Mouse (Mus musculus): ENCODE measurements around the gene Klf13. TPM values are rescaled to one million over a fixed set of nuclear protein-coding genes. Genes with fewer than 3 reads are reported as not detected.

The Klf13 gene
- polyA plus RNA-seq, 1 experiment from 2014 or later = 30.1 TPM

DNA sequence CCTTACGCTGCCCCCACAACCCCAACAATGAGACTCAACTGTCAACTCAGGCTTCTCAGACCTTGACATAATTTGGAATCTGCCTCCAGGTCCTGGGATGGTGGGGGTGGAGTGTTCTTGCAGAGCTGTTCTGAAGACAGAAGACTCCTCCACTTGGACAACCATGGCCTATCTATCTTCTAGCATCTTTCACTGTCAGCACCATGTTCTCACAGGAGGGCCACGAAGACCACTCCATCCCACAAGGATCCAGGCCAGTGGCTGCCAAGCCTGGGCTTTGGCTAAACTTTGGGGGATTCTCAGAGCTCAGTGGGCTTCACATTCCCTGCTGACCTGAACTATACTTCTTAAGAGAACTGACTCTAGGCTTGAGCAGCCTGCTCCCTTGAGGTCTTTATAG, 23.8 kb downstream of the Klf13 start:
- no peak for ATAC-seq (ENCODE audit: low read depth)
- H3K4me3 ChIP-seq (ENCODE audit: low read depth, low read length) = no peak overlapping the region
- DNase-seq (ENCODE audit: low spot score) = no peak
- no peaks in the 10 kb centered on the region for H3K27me3 ChIP-seq (replicated peaks; ENCODE audit: control insufficient read depth, insufficient read depth, low read length)
- H3K4me2 ChIP-seq (ENCODE audit: low read depth, low read length) = no peak overlapping the region
- no peaks in the 10 kb centered on the region for H3K36me3 ChIP-seq (ENCODE audit: control insufficient read depth, insufficient read depth, low read length)
- H3K9ac ChIP-seq (ENCODE audit: low read depth, low read length) = no peak overlapping the region
- H3K9me3 ChIP-seq (ENCODE audit: control insufficient read depth, low read length) = no peaks in the 10 kb centered on the region
- H3K4me1 ChIP-seq (ENCODE audit: control insufficient read depth, insufficient read depth, low read length) = peaks cover 15% of the 10 kb centered on the region
- H3K27ac ChIP-seq (replicated peaks; ENCODE audit: low read depth, low read length) = no peak overlapping the region
- 87% methylated on average over 2 of the region's 2 CpGs for WGBS

DNA sequence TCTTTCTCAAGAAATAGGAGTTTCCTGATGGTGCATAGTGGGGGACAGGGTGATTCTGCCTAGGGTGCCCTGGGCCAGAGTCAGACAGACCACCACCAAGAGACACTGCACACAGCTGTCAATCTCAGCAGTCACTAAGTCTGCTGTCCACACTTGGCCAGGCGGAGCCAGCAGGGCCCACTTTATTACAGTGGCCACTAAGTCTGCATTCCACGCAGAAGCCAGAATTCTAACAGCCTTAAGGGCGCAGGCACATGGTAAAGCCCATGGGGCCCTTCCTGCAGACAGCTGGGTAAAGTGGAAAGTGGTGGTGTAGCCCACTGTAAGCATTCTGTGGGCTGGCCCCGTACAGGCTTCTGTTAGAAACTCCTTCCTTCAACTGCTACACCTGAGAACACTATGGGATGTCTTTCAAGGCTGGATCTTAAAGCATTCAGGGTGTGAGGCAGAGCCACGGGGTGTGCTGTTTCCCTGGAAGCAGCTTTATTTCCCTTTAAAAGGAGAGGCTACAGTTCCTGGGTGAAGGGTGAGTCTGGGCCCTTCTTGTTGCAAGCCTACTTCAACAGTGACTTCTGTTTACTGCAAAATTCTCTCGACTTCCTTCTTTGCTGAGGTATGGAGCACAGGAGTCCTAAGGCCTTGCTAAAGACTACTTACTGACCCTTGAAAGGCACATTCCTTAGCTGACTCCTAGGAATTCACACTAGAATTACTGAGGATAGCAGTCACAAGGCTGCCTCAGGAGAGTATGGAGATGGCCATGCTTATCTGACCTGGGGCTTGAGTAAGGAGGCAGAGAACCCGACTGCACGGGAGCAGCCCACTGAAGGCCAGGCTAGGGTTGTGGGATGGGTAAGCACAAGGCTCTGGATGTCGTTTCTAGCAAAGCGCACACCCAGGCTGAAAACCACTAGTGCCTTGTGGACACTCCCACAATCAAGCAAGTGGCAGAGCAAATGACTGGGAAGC, 24.7 kb downstream of the Klf13 start:
- H3K4me2 ChIP-seq (ENCODE audit: low read depth, low read length) = no peak overlapping the region
- 46% methylated on average over 10 of the region's 10 CpGs for WGBS
- no peaks in the 10 kb centered on the region for H3K27me3 ChIP-seq (replicated peaks; ENCODE audit: control insufficient read depth, insufficient read depth, low read length)
- no peak overlapping the region for H3K9ac ChIP-seq (ENCODE audit: low read depth, low read length)
- H3K27ac ChIP-seq (replicated peaks; ENCODE audit: low read depth, low read length) = no peak overlapping the region
- DNase-seq (ENCODE audit: low spot score) (no peak), ATAC-seq (ENCODE audit: low read depth) (no peak)
- peaks cover 15% of the 10 kb centered on the region for H3K4me1 ChIP-seq (ENCODE audit: control insufficient read depth, insufficient read depth, low read length)
- H3K4me3 ChIP-seq (ENCODE audit: low read depth, low read length) = no peak overlapping the region
- H3K36me3 ChIP-seq (ENCODE audit: control insufficient read depth, insufficient read depth, low read length) = no peaks in the 10 kb centered on the region
- H3K9me3 ChIP-seq (ENCODE audit: control insufficient read depth, low read length) = no peaks in the 10 kb centered on the region

DNA sequence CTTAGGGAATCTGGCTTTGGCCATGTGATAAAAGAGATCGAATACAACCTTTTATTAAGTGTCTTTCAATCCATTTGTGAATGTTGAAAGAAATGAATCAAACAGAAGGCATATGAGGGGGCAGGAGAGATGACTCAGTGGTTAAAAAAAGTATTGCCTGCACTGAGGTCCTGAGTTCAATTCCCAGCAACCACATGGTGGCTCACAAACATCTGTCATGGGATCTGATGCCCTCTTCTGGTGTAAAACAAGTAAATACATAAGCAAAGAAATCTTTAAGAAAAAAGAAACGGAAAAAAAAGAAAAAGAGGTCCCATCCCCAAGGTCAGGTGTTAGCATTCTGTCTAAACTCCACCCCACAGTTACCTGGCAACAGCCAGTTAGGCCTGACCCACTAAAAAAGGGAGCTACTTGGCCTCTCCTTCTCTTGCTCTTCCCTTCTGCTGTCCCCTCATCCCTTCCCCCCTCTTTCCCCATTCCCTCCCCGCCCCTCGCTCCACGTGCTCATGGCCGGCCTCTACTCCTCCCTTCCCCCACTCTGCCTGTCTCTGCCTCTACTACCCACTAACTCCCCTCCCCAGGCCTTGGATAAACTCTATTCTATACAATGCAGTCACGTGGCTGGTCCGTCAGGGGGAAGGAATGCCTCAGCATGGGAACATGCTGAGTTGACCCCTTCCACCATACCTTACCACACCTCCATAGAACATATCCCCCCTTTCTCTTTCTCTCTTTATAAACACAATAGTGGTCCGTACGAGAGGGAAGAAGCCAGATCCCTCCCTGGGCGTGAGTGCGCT, 25.6 kb downstream of the Klf13 start:
- H3K4me2 ChIP-seq (ENCODE audit: low read depth, low read length) = no peak overlapping the region
- no peak overlapping the region for H3K9ac ChIP-seq (ENCODE audit: low read depth, low read length)
- 46% methylated on average over 12 of the region's 12 CpGs for WGBS
- H3K36me3 ChIP-seq (ENCODE audit: control insufficient read depth, insufficient read depth, low read length) = no peaks in the 10 kb centered on the region
- no peak overlapping the region for H3K4me3 ChIP-seq (ENCODE audit: low read depth, low read length)
- H3K27me3 ChIP-seq (replicated peaks; ENCODE audit: control insufficient read depth, insufficient read depth, low read length) = no peaks in the 10 kb centered on the region
- no peaks in the 10 kb centered on the region for H3K9me3 ChIP-seq (ENCODE audit: control insufficient read depth, low read length)
- DNase-seq (ENCODE audit: low spot score) = no peak
- ATAC-seq (ENCODE audit: low read depth) = no peak
- H3K4me1 ChIP-seq (ENCODE audit: control insufficient read depth, insufficient read depth, low read length) = peaks cover 20% of the 10 kb centered on the region
- H3K27ac ChIP-seq (replicated peaks; ENCODE audit: low read depth, low read length) = no peak overlapping the region

DNA sequence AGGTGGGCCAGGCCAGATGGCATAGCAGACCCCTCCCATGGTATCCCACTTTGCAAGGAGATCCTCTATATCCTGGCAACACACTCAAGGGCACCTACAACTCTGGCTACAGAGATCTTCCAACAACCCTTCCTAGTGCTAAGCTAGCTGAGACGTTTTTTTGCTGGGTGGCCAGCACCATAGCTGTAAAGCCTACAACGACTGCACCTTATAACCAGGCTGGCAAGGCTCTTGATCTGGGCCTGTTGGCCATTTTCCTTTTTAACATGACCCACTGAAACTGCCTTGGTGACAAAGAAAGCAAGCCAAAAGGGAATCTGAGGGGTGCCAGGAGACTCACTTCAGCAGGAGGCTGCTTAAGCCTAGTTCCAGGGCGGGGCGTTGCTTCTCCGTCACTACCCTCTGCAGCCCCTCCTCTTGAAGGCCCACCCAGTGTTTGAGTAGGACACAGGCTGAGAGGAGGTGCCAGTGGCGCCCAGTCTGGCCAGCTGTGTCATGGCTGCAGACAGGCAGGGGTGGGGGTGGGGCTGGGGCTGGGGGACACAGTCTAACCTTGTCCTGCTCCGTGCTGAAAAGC, 26.4 kb downstream of the Klf13 start:
- no peak overlapping the region for H3K4me2 ChIP-seq (ENCODE audit: low read depth, low read length)
- peaks cover 22% of the 10 kb centered on the region for H3K4me1 ChIP-seq (ENCODE audit: control insufficient read depth, insufficient read depth, low read length)
- WGBS = 40% methylated on average over 7 of the region's 7 CpGs
- H3K9ac ChIP-seq (ENCODE audit: low read depth, low read length) = no peak overlapping the region; the same call in 1 of the 2 replicates
- H3K9me3 ChIP-seq (ENCODE audit: control insufficient read depth, low read length) = no peaks in the 10 kb centered on the region
- H3K27ac ChIP-seq (replicated peaks; ENCODE audit: low read depth, low read length) = peak overlapping the region; percentile 29; the same call in 1 of the 2 replicates
- no peaks in the 10 kb centered on the region for H3K27me3 ChIP-seq (replicated peaks; ENCODE audit: control insufficient read depth, insufficient read depth, low read length)
- DNase-seq (ENCODE audit: low spot score) (peak; percentile 45), ATAC-seq (ENCODE audit: low read depth) (peak; percentile 35)
- no peak overlapping the region for H3K4me3 ChIP-seq (ENCODE audit: low read depth, low read length)
- H3K36me3 ChIP-seq (ENCODE audit: control insufficient read depth, insufficient read depth, low read length) = no peaks in the 10 kb centered on the region

DNA sequence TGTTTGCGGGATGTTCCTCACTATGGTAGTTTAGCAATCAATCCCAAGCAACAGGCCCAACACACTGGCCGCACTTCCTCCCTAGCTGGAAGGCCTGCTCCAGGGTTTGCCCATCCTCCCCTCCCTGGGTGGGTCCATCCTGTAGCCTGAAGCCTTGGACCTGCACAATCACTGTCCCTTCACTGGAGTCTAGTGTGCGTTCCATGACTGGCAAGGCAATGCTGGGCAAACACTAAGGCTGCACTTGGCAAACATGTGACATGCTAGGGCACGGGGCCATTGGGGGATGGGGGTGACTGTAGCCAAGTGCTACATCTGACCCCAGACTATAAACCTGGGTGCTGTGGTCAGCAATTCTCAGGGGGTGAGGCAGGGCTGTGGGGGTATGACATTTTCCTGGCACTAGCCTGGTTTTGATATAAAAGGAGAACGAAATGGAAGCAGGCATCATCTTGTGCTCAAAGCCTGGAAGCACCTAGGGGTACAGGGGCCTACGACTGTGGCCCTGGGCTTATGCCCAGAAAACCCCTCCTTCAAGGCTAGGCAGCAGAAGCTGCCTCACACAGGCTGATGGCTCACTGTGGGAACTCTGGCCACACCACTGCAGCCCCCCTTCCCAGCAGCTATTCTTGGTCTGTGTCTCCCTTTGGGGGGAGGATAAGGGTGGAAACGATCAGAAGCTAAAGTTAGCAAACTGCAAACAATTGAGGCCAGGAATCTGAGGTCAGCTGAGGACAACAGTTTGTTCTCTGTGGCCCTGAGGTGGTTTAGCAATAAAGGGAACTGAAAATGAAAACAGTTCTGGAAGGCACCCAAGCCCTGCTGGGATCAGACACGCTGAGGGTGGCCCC, 27.1 kb downstream of the Klf13 start:
- H3K4me2 ChIP-seq (ENCODE audit: low read depth, low read length) = 0 out of 2 replicates have a peak overlapping the region, but pooled peaks have one; percentile 20
- peaks cover 22% of the 10 kb centered on the region for H3K4me1 ChIP-seq (ENCODE audit: control insufficient read depth, insufficient read depth, low read length)
- peak overlapping the region; percentile 25; the same call in 1 of the 2 replicates for H3K9ac ChIP-seq (ENCODE audit: low read depth, low read length)
- H3K9me3 ChIP-seq (ENCODE audit: control insufficient read depth, low read length) = no peaks in the 10 kb centered on the region
- DNase-seq (ENCODE audit: low spot score) = no peak
- peak overlapping the region; percentile 29; the same call in 1 of the 2 replicates for H3K27ac ChIP-seq (replicated peaks; ENCODE audit: low read depth, low read length)
- 49% methylated on average over 8 of the region's 8 CpGs for WGBS
- no peaks in the 10 kb centered on the region for H3K36me3 ChIP-seq (ENCODE audit: control insufficient read depth, insufficient read depth, low read length)
- ATAC-seq (ENCODE audit: low read depth) = no peak
- H3K27me3 ChIP-seq (replicated peaks; ENCODE audit: control insufficient read depth, insufficient read depth, low read length) = no peaks in the 10 kb centered on the region
- H3K4me3 ChIP-seq (ENCODE audit: low read depth, low read length) = no peak overlapping the region

DNA sequence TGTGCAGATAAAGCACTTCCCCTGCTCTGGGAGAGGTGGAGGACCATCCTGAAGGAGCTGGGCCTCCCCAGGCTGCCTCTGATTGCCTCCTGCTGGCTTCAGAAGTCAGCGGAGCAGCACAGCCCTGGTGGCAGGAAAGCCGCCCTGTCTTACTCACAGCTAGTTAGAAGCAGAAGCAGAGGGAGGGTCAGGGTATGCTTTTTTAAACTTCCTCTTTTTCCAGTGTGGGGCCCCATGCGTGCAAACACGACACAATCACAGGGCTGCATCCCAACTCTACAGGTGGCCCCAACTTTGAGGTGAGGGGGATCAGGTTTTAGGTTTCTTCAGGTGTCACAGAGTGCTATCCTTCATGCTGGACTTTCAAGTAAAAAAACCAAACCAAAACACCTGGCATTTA, 27.8 kb downstream of the Klf13 start:
- 39% methylated on average over 4 of the region's 4 CpGs for WGBS
- Histone ChIP-seq H3K9me3 (ENCODE audit: control insufficient read depth, low read length) (no peaks in the 10 kb centered on the region), H3K9ac (ENCODE audit: low read depth, low read length) (no peak overlapping the region), H3K4me3 (ENCODE audit: low read depth, low read length) (no peak overlapping the region), H3K27ac (replicated peaks; ENCODE audit: low read depth, low read length) (no peak overlapping the region; the same call in 1 of the 2 replicates), H3K4me2 (ENCODE audit: low read depth, low read length) (no peak overlapping the region), H3K4me1 (ENCODE audit: control insufficient read depth, insufficient read depth, low read length) (peaks cover 22% of the 10 kb centered on the region), H3K36me3 (ENCODE audit: control insufficient read depth, insufficient read depth, low read length) (no peaks in the 10 kb centered on the region), H3K27me3 (replicated peaks; ENCODE audit: control insufficient read depth, insufficient read depth, low read length) (no peaks in the 10 kb centered on the region)
- ATAC-seq (ENCODE audit: low read depth) (no peak), DNase-seq (ENCODE audit: low spot score) (no peak)

DNA sequence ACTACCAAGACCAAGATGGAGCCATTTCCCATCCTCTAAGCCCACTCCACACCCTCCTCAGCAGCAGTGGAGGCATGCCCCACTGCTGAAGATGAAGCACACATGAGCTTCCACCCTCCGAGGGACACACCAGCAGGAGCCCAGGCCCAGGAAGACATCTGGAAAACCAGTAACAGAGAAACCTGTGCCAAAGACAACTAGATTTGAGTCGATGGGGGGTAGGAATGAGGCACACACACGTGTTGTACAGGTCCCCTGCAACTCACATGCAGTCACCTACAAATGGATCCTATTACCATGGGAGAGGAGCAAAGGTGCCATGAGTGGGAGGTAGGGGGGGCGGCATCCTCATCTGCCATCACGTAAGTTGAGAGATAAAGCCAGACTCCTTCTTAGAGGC, 28.5 kb downstream of the Klf13 start:
- 58% methylated on average over 5 of the region's 5 CpGs for WGBS
- H3K27ac ChIP-seq (replicated peaks; ENCODE audit: low read depth, low read length) = no peak overlapping the region
- H3K4me2 ChIP-seq (ENCODE audit: low read depth, low read length) = no peak overlapping the region
- no peak for DNase-seq (ENCODE audit: low spot score)
- H3K4me1 ChIP-seq (ENCODE audit: control insufficient read depth, insufficient read depth, low read length) = peaks cover 22% of the 10 kb centered on the region
- H3K36me3 ChIP-seq (ENCODE audit: control insufficient read depth, insufficient read depth, low read length) = no peaks in the 10 kb centered on the region
- no peak for ATAC-seq (ENCODE audit: low read depth)
- H3K27me3 ChIP-seq (replicated peaks; ENCODE audit: control insufficient read depth, insufficient read depth, low read length) = no peaks in the 10 kb centered on the region
- H3K4me3 ChIP-seq (ENCODE audit: low read depth, low read length) = no peak overlapping the region
- H3K9ac ChIP-seq (ENCODE audit: low read depth, low read length) = no peak overlapping the region
- no peaks in the 10 kb centered on the region for H3K9me3 ChIP-seq (ENCODE audit: control insufficient read depth, low read length)

Measured in embryonic facial prominence, embryonic 14.5 days (tissue).